Mouse (Mus musculus) fibroblast of lung, adult 2 months (primary cell): ENCODE measurements around the gene Tcf23.

Source experiments
- DNase-seq: peaks from one replicate; pipeline ENCODE4 v3.0.0-alpha.2; 2011; ENCODE audit warnings: low read depth

Gene Tcf23

GRCm38 (mm10) chr5:30950451-30950850 lies 18.0 kb upstream of the Tcf23 start:
- DNase-seq, result no peak

DNA sequence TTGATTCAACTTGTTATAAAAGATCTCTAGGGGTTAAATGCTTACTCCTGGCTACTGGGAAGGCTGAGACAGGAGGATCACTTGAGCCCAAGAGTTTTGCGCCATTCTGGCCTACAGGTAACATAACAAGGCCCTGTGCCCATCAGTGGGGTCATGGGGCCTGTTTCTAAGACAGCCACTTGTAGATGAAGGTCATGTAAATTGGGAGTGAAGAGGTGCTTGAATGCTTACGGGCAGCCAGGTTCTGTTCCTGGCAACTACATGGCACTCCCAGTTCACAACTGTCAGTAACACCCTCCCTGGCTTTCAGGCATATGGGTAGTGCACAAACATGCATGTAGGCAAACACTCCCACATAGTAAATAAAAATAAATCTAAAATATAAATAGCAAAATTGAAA lies 17.5 kb upstream of the Tcf23 start:
- no peak for DNase-seq

DNA sequence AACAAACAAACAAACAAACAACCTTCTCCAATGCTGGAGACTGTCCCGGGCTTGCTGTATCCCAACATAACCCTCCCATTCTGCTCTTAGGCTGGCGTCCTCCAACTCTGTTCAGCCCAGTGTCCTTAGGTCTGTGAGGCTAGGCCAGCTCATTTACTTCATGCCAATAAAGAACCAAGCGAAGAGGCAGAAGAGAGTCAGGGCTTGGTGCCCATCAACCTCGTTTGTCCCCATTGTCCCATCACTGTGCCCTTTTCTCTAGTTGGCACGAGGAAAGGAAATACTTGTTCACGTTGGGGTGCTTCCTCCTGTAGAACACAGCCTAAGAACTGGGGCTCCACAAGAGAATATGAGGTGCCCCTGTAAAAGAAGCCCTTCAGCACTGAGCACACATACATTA lies 16.8 kb upstream of the Tcf23 start:
- DNase-seq, result no peak

- DNase-seq, result no peak
Measured at GRCm38 (mm10) chr5:30952551-30952950, 15.9 kb upstream of the Tcf23 start.

GRCm38 (mm10) chr5:30954065-30954464 lies 14.4 kb upstream of the Tcf23 start:
- DNase-seq, result no peak

GRCm38 (mm10) chr5:30954556-30954955 lies 13.9 kb upstream of the Tcf23 start:
- no peak for DNase-seq

DNA sequence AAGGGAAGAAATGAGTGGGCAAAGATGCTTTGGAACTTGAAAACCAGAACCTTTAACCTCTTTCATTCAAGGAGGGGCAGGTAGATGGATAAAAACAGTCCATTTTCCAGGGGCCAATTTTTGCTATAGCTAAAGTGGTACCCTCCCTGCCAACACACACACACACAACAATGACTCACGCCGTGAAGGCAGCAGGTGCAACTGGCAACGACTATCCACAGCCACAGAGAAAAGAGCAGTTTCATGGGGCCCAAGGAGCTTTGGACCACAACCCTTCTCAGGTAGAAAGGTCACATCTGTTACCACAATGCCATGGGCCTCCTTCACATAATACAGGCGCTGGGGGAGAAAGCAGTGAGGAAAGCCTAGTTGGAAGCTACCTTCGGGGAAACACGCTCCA lies 12.7 kb upstream of the Tcf23 start:
- DNase-seq, result no peak

DNA sequence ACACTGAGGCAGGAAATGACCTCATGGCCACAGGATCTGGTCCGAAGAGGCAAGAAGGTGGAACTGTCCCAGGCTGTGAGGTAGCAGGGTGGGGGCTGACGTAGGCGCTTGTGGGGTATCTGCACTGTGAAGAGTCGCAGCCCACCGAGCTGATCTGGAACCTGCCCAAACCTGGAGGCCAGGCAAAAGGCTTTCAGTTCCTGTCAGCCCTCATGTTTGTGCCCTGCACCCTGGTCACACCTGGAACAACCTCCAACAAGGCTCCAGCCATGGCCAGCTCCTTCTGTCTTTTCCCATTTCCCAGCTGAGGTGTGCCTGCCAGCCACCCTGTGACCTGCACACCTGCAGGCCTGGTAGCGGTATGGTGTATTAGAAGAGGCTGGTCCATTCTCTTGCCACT lies 10.6 kb upstream of the Tcf23 start:
- DNase-seq, result no peak

DNA sequence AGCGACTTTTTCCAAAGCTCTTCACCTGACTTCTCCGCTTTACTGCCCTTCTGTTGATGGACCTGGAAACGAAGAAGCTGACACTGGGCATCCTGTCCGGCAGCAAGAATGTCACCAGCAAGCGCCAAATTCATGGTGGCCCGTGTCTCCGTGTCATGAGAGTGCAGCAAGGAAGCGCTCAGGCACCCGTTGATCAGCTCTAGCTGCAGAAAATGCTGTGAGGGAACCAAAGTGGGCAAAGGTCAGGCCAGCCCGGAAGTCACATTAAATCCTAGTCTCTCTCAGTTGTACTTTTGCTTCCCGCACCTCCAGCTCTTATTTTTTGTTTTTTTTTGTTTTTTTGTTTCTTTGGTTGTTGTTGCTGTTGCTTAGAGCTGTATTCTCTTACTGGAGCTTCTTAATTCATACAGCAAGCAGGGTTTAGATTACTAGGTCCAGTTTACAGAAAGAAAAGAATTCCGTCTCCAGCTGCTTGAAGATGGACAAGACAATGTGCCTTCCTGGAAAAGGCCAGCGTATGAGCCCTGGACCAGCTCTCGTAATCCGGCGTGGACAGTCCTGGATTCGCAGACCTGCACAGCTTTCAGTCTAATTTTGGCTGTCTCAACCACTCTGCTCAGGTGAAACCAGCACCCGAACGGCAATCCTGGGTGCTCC lies 9.1 kb upstream of the Tcf23 start:
- DNase-seq, result no peak

GRCm38 (mm10) chr5:30959966-30960501 lies 8.4 kb upstream of the Tcf23 start, which contains the start of gene Preb:
Preb (minus strand) TSS chr5:30960361.
- DNase-seq, result peak; percentile 93

DNA sequence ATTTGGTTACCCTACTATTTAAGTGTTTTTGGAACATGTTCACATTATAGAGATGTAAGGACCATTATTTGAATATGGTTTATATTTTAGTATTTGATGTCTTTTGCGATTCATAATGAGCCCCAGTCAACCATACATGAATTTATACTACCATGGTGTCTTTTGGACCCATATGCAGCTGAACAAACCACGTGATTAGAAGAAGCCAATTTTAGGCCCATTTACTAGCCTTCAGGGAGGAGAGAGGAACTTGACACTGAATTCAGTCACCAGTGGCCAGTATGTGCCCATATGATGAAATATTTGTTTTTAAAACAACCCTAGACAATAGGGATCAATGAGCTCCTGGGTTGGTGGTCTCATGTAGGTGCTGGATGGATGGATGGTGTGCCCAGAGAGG lies 7.6 kb upstream of the Tcf23 start:
- no peak for DNase-seq

GRCm38 (mm10) chr5:30961545-30962505 lies 6.6 kb upstream of the Tcf23 start:
- no peak for DNase-seq

DNA sequence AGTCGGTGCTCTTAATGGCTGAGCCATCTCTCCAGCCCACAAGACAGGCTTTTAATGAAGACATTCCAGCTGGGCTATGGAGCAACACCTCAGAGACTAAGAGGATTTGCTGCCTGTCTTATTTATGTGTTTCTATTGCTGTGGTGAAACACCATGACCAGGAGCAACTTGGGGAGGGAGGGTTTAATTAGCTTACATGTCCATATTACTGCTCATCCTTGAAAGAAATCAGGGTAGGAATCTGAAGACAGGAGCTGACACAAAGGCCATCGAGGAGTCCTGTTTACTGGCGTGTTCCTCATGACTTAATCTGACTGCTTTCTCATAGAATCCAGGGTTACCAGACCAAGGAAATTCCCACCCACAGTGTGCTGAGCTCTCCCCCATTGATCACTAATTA lies 4.5 kb upstream of the Tcf23 start:
- DNase-seq, result no peak

- DNase-seq, result no peak
Measured at GRCm38 (mm10) chr5:30966189-30966588, 2.3 kb upstream of the Tcf23 start.

GRCm38 (mm10) chr5:30969440-30969839 lies 978 bp downstream of the Tcf23 start:
- no peak for DNase-seq

DNA sequence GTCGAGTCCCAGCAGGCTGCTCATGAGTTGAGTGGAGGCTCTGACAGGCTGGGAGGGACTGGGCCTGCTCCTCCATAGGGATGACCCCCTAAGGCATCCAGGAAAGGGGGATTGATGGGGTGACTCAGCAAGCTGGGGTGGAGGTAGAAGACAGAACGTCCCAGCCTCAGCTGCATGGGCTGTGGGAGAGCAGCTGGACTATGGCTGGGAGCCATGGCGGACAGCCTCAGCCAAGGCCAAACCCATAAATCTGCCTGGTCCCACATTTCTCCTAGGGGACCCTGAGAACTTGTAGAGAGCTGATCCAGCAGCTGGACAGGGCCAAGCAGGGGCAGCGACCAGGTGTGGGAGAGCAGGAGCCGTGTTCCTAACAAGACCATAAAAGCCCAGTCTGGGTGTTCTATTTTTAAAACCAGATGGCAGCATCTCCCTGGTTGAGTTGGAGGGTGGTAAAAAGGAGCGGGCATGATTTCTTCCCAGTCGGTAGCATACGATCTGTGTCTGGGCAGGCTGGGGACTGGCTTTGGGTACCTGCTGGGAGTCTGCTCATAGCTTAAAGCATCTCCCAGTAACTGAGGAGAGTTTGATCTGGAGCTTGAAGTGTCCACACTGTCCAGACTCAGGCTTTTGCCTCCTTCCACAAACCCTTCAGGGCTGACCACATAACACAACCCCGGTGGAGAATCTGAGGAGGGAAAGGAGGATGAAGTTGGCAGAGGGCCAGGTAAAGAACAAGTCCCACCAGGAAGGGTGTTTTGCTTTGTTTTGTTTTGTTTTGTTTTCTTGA lies 6.6 kb downstream of the Tcf23 start:
- DNase-seq, result no peak

- no peak for DNase-seq
Measured at GRCm38 (mm10) chr5:30982357-30982756, 13.9 kb downstream of the Tcf23 start.

DNA sequence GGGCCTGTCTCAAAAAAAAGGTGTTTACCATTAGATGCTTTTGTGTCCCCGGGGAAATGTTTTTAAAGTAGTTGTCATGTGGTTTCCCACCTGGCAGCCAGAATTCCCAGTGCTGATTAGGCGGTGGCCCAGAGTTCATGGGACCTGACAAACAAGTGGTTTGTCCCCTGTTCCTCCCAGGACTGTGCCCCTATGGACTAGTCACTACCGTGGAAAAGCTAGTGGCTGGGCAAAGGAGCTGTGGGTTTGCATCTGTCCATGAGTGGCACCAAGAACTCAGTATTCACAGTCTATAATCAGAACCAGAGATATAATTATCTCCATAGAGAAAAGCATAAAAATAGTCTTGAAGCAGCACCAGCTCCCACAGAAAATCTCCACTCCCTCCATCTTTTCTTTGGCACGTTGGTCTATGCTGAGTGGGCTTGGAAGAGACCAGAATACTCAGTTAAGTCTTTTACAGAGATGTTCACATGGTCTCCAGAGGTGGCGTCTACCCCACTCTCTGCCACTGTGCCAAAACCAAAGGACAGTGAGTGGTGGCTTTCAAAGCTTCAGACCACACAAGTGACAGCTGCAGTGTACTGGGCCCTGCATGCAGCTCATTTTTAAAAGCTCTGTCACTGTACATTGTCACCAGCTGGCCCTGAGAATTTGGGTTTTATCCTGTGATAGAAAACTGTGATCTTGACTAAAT lies 24.7 kb downstream of the Tcf23 start:
- no peak for DNase-seq

DNA sequence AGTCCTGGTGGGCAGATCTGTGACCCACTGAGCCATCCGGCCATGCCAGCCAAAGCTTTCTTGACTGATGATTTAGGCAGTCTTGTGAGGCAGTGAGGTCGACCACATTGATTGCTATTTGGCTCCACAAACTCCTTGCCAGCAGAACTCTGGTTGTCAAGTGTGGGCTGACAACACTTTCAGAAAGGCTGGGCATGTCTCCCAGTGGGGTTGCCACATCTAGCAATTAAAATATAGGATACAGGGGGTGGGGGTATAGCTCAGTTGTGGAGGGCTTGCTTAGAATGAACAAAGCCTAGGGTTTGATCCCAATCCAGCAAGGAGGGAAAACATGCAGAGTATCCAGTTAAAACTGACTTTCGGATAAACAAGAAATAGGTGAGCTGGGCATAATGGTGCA lies 25.6 kb downstream of the Tcf23 start:
- DNase-seq, result no peak

DNA sequence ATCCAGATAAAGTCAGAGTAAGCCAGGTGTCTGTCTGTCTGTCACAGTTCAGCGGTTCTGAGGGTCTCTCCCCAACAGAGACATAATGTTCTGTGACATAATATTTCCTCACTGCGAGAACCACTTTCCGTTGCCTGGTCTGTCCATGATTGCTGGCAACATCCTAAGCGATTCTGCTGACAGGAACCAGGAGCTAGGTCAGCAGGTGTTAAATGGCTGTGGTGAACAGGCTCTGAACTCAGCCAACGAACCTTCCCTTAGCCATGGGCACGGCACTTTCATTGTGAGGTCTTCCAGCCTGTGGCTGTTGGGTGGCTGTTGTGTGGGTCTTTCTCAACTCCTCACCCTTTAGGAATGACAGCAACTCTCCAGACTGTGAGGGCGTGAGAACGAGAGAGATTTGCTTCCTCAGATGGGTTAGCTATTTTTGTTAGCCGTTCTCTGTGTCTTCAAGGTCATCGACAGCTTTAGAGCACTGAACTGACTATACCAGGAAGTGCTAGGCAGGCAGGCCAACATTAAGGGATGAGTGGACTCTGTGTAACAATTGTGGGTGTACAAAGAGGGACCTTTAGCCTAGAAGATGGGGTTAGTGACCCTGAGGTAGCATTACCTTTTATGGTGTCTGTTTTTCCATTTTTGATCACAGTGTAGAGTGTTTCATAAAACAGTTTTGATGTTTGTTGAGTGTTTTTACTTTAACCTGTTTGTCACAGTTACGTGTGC lies 26.6 kb downstream of the Tcf23 start:
- DNase-seq, result no peak

GRCm38 (mm10) chr5:30998306-30998705 lies 29.8 kb downstream of the Tcf23 start:
- DNase-seq, result no peak
